Mouse (Mus musculus): Measurements from ENCODE around the gene Mapt. TPM values are rescaled to one million over a fixed set of nuclear protein-coding genes. Genes with fewer than 3 reads are reported as not detected.
"Not testable (repeated sequence)": the region's sequence is repeated elsewhere in the genome, so short reads cannot be mapped to it uniquely, and the experiment has no call there.

Mapt gene
- polyA plus RNA-seq, 1 experiment from 2014 or later: 0.24 TPM

DNA sequence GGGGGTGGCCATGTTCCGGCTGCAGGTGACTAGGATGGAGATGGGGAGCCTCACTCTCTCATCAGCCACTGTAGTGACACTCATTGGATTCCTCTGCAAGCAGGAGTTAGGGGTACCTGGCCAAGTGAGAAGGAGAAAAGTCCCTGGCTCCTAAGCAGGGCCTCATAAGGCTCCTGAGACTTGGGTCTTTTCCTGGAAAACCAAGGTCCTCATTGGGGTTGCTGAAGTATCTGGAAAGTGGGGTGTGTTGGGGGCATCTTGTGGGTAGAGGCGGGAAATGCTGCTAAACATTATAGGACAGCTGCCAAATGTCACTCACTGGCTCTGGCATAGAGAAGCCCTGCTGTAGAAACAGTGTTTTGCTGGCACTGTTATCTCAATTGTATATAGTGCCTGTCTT is 4.7 kb downstream of the Mapt start:
- WGBS (ENCODE audit: insufficient replicate concordance): 46% methylated on average over 2 of the region's 2 CpGs
- no peak overlapping the region for H3K4me3 ChIP-seq
- no peak for ATAC-seq
- H3K4me2 ChIP-seq: no peak overlapping the region
- H3K36me3 ChIP-seq: no peaks in the 10 kb centered on the region
- H3K27ac ChIP-seq: no peak overlapping the region
- no peak overlapping the region for H3K9ac ChIP-seq
- H3K4me1 ChIP-seq: peaks cover 14% of the 10 kb centered on the region
- no peaks in the 10 kb centered on the region for H3K9me3 ChIP-seq (replicated peaks)
- peaks cover 68% of the 10 kb centered on the region for H3K27me3 ChIP-seq (replicated peaks)

DNA sequence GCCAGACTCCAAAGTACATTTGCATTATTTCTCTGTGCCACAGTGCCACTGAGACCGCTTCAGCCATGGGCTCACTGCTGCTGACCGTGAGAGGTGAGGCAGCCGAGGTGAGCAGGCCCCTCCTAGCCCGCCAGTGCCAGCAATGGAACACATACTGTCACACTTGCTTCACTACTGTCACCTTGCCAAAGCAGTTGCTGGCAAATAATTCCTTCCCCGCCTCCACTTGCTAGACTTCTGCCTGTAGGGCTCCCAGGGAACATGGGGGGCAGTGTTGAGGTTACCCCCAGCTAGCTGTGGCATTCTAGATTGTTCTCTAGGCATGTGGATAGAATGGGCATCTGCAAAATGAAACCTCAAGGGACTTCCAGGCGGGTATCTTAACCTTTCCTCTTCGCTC is 6.0 kb downstream of the Mapt start:
- H3K9me3 ChIP-seq (replicated peaks): no peaks in the 10 kb centered on the region
- WGBS (ENCODE audit: insufficient replicate concordance): 52% methylated on average over 7 of the region's 7 CpGs
- H3K9ac ChIP-seq: no peak overlapping the region
- H3K4me1 ChIP-seq: peaks cover 4% of the 10 kb centered on the region
- no peaks in the 10 kb centered on the region for H3K36me3 ChIP-seq
- H3K27me3 ChIP-seq (replicated peaks): peaks cover 55% of the 10 kb centered on the region
- ATAC-seq: no peak
- H3K4me2 ChIP-seq: no peak overlapping the region
- no peak overlapping the region for H3K27ac ChIP-seq
- H3K4me3 ChIP-seq: no peak overlapping the region

DNA sequence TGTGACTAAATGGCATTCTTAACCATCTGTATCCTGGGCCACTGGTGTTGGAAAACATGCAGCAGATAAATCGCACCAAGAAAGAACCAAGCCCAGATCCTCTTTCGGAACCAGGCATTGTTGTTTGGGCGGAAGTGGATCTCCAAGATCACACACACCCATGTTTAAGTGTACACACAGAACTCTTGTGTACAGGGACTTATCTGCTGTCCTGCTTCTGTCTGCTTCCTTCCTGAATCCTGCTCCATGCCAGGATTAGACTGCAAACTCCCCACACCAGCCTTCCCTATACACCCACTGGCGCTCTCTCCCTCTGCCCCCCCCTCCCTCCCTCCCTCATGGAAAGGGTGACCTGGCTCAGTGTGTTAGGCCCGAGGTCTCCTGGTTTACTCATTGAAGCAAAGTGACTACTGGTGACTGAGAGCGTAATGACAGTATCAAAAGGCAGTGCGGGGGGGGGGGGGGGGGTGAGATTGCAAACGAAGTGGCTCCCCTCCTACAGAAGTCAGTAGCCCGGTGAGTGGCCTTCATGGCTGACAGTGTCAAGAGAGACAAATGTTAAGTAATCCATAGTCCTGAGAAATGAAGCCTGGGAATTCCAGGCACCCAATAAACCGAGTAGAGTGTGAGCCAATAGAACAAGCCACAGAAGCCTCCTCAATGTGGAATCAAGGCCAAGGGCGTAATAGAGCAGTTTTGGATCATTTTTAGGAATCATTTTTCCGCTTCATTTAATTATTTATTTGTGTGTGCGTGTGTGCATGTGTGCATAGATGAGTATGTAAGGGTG is 7.0 kb downstream of the Mapt start:
- no peaks in the 10 kb centered on the region for H3K4me1 ChIP-seq
- WGBS (ENCODE audit: insufficient replicate concordance): 53% methylated on average over 12 of the region's 13 CpGs
- no peak overlapping the region for H3K9ac ChIP-seq
- H3K27me3 ChIP-seq (replicated peaks): peaks cover 46% of the 10 kb centered on the region
- no peak for ATAC-seq
- no peaks in the 10 kb centered on the region for H3K9me3 ChIP-seq (replicated peaks)
- H3K36me3 ChIP-seq: no peaks in the 10 kb centered on the region
- no peak overlapping the region for H3K4me2 ChIP-seq
- H3K27ac ChIP-seq: no peak overlapping the region
- no peak overlapping the region for H3K4me3 ChIP-seq

DNA sequence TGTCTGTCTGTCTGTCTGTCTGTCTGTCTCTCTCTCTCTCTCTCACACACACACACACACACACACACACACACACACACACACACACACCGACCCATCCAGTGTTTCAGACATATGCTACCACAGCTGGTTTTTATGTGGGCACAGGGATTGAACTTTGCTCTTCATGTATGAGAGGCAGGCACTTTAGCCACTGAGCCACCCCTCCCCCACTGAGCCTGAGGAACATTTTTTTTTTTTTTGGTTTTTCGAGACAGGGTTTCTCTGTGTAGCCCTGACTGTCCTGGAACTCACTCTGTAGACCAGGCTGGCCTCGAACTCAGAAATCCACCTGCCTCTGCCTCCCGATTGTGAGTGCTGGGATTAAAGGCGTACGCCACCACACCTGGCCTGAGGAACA is 14.3 kb downstream of the Mapt start:
- H3K4me3 ChIP-seq; H3K4me1 ChIP-seq; H3K27me3 ChIP-seq (replicated peaks); H3K36me3 ChIP-seq; H3K4me2 ChIP-seq; H3K9ac ChIP-seq; H3K27ac ChIP-seq; ATAC-seq; H3K9me3 ChIP-seq (replicated peaks): not testable (repeated sequence)
- WGBS (ENCODE audit: insufficient replicate concordance): 68% methylated on average over 6 of the region's 6 CpGs

DNA sequence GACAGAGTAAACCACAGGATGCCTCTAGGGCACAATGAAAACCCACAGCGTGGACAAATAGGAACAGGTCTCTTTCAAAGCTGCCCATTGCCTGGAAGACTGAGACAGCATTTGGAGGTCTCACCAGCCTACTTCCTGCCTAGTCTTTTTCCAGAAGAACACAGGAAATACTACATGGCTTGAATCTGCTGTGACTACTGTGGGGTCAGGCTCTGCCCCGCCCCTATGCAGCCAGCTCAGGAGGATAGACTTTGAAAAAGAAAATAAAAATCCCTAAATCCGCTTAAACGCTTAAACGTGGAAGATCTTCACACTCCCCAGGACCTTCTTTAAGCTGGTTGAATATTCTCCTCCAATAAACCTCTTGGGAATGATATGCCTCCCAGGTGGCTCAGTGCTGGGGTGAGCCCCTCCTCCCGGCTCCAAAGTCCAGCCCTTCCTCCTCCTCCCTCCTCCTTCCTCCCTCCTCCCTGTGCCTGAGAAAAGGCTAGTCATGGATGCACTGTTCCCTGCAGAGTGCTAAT is 15.0 kb downstream of the Mapt start:
- Histone ChIP-seq H3K36me3 (no peaks in the 10 kb centered on the region), H3K4me3 (no peak overlapping the region), H3K27ac (no peak overlapping the region), H3K4me2 (no peak overlapping the region), H3K9me3 (replicated peaks) (no peaks in the 10 kb centered on the region), H3K27me3 (replicated peaks) (0 out of 2 replicates have a peak, but pooled peaks cover 7% of the 10 kb centered on the region), H3K4me1 (peaks cover 5% of the 10 kb centered on the region; the same call in 1 of the 2 replicates), H3K9ac (no peak overlapping the region)
- ATAC-seq: 0 out of 2 replicates have a peak, but pooled peaks have one; percentile 40
- 18% methylated on average over 6 of the region's 6 CpGs for WGBS (ENCODE audit: insufficient replicate concordance)

DNA sequence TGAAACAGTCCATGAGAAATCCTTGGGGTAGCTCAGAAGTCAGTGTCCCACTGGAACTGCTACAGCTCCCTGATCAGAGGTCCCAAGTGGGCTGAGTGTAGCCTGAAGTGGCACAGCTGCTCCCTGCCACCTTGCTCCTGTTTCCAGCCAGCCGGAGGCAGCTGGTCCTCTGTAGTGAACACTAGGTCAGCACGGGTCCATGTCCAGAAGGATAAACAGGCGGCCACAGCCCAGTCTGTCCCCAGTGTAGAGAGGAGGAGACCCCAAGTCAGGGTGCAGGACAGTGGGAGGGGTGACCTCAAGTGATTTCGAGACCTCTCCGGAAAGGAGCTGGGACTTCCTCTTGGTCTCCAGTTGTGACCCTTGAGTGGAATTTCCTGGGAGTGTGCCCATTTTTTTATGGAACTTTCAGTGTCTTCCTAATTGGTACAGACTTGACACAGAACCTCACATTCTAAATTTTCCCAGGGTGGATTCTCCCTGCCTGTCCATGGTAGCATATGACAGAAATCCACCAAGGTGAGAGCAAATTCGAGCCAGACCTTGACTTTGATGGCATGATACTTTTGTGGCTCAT is 16.0 kb downstream of the Mapt start:
- no peak overlapping the region for H3K4me2 ChIP-seq
- peaks cover 5% of the 10 kb centered on the region; the same call in 1 of the 2 replicates for H3K4me1 ChIP-seq
- H3K27ac ChIP-seq: no peak overlapping the region
- no peak overlapping the region for H3K9ac ChIP-seq
- 0 out of 2 replicates have a peak, but pooled peaks cover 7% of the 10 kb centered on the region for H3K27me3 ChIP-seq (replicated peaks)
- 51% methylated on average over 6 of the region's 6 CpGs for WGBS (ENCODE audit: insufficient replicate concordance)
- H3K4me3 ChIP-seq: no peak overlapping the region
- H3K9me3 ChIP-seq (replicated peaks): no peaks in the 10 kb centered on the region
- no peaks in the 10 kb centered on the region for H3K36me3 ChIP-seq
- ATAC-seq: no peak

DNA sequence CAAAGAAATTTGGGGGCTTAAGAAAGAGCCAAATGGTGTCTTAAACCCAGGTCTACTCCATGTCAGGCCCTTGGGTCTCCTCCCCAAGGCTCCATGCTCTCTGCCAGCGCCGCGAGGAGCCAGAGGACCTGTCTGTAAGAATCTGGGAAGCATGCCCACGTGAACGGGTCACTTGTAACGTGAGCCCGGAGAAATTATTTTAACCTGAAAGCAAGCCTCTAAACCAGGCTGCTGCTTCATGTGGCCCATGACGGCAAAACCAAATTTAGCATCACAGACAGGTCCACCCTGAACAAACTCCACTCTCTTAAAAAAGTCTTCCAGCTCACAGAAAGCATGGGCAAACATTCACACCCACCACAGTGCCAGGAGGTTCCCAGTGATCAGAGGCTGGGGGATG is 18.2 kb downstream of the Mapt start:
- no peak overlapping the region for H3K4me3 ChIP-seq
- H3K9ac ChIP-seq: no peak overlapping the region
- 71% methylated on average over 8 of the region's 8 CpGs for WGBS (ENCODE audit: insufficient replicate concordance)
- H3K4me2 ChIP-seq: no peak overlapping the region
- no peak for ATAC-seq
- H3K27ac ChIP-seq: no peak overlapping the region
- H3K36me3 ChIP-seq: no peaks in the 10 kb centered on the region
- H3K4me1 ChIP-seq: peaks cover 5% of the 10 kb centered on the region; the same call in 1 of the 2 replicates
- H3K9me3 ChIP-seq (replicated peaks): no peaks in the 10 kb centered on the region
- H3K27me3 ChIP-seq (replicated peaks): 0 out of 2 replicates have a peak, but pooled peaks cover 3% of the 10 kb centered on the region

DNA sequence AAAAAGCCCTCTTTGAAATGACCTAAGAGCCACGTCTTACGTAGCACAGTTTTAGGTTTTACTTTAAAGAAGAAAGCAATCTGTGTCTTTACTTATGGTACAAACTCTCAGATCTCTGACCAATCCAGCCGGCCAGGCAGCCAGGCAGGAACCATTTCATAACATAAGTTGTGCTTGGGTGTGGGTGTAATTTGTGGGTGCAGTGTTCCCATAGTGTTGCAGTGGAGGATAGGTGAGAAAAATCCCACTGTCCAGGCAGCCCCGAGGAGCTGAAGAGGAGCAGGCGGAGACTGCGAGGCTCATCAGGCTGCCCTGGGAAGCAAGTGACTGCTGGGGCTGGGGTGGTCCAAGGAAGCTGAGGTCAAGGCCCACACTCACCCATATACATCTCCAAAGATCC is 19.9 kb downstream of the Mapt start:
- Histone ChIP-seq H3K9me3 (replicated peaks) (no peaks in the 10 kb centered on the region), H3K4me1 (peaks cover 4% of the 10 kb centered on the region; the same call in 1 of the 2 replicates), H3K36me3 (no peaks in the 10 kb centered on the region), H3K27me3 (replicated peaks) (0 out of 2 replicates have a peak, but pooled peaks cover 3% of the 10 kb centered on the region), H3K4me3 (no peak overlapping the region), H3K4me2 (no peak overlapping the region), H3K27ac (no peak overlapping the region), H3K9ac (no peak overlapping the region)
- 70% methylated on average over 6 of the region's 6 CpGs for WGBS (ENCODE audit: insufficient replicate concordance)
- ATAC-seq: no peak

DNA sequence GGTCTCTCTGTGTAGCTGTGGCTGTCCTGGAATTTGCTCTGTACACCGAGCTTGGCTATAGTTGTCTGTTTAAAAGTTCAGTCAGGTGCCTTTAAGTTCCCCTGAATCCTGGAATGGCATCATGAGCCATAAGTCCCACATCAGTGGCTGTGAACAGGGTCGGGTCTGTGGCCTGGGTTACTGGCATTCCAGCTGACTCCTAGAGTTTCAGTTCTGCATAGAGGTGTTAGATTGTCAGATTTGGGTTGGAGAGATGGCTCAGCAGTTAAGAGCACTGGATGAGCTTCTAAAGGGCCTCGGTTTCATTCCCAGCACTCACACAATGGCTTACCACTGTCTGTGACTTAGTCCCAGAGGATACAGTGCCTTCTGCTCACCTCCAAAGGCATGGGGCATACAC is 20.9 kb downstream of the Mapt start:
- Histone ChIP-seq H3K27ac (no peak overlapping the region), H3K9ac (no peak overlapping the region), H3K27me3 (replicated peaks) (0 out of 2 replicates have a peak, but pooled peaks cover 3% of the 10 kb centered on the region), H3K4me1 (no peaks in the 10 kb centered on the region), H3K4me2 (no peak overlapping the region), H3K36me3 (no peaks in the 10 kb centered on the region), H3K4me3 (no peak overlapping the region), H3K9me3 (replicated peaks) (no peaks in the 10 kb centered on the region)
- 47% methylated on average over 3 of the region's 3 CpGs for WGBS (ENCODE audit: insufficient replicate concordance)
- ATAC-seq: no peak

DNA sequence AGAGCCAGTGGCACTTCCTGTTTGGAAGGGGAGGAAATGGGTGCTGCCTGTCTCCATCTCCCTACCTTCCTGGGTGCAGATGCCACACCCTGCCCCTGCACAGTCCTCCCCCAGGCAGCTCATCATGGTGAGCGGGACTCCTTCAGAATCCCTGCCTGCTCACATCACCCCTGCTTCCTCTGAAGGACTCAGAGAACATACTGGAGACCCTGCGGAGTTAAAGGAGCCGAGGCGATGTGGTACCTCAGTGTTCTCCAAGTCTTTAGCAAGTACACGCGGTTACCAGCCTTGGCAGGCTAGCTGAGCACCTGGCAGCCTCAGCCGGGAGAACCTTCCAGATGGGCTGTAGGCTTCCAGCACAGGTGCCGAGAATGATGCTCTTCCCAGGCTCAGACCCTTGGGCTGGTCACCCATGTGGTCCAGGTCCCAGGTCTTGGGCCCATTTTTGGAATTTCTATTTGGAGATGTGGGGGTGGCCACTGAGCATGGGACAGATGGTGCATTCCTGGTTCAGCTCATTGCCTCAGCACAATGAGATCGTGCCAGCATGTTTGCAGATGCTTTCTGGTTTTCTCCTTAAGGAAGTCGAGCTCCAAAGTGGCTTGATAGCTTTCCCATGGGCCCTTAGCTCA is 23.3 kb downstream of the Mapt start:
- H3K4me1 ChIP-seq: no peaks in the 10 kb centered on the region
- H3K27ac ChIP-seq: no peak overlapping the region
- no peak overlapping the region for H3K4me3 ChIP-seq
- H3K9me3 ChIP-seq (replicated peaks): no peaks in the 10 kb centered on the region
- H3K4me2 ChIP-seq: no peak overlapping the region
- H3K27me3 ChIP-seq (replicated peaks): no peaks in the 10 kb centered on the region; the same call in 1 of the 2 replicates
- H3K9ac ChIP-seq: no peak overlapping the region
- 66% methylated on average over 10 of the region's 10 CpGs for WGBS (ENCODE audit: insufficient replicate concordance)
- no peaks in the 10 kb centered on the region for H3K36me3 ChIP-seq
- ATAC-seq: no peak

DNA sequence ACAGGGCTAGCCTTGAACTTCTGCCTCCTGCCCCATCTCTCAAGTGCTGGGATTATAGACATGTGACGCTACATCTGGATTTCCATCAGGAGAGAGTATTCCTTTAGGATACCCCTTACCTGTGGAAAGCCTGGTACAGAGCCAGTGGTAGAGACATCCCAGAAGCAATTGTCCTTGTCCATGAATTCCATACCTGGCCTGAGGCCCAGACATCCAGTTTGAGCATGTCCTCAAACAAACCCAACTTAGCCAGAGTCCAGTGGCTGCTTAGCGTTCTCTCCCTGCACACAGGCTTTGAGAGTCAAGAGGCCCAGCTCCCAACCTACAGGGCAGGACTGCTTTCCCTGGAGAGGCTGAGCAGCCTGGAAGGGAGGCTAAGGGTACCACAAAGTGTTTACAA is 25.0 kb downstream of the Mapt start:
- 72% methylated on average over 2 of the region's 2 CpGs for WGBS (ENCODE audit: insufficient replicate concordance)
- no peak for ATAC-seq

DNA sequence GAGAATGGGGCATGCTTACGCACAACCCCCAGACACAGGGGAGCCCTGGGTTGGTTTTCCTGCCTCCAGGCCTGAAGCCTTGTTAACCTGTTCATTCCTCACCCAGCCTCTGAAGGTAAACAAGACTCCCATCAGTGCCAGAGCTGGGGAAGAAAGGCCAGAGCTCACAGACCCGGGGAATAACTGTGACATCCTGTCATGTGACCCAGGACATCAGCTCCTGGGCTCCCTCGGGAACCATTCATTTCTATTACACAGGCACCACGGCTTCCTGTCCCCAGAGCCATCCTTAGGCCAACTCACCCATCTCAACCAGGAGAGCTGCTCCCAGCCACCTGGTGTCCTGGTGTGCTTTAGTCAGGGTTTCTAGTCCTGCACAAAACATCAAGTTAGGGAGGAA is 27.8 kb downstream of the Mapt start:
- no peak for ATAC-seq
- Histone ChIP-seq H3K4me2 (no peak overlapping the region), H3K27ac (no peak overlapping the region), H3K9me3 (replicated peaks) (no peaks in the 10 kb centered on the region), H3K4me1 (no peaks in the 10 kb centered on the region), H3K9ac (no peak overlapping the region), H3K36me3 (no peaks in the 10 kb centered on the region), H3K4me3 (no peak overlapping the region), H3K27me3 (replicated peaks) (no peaks in the 10 kb centered on the region; the same call in 1 of the 2 replicates)
- WGBS (ENCODE audit: insufficient replicate concordance): 44% methylated on average over 4 of the region's 4 CpGs

More for the DNA sequence above, 25.0 kb downstream of the Mapt start:
- no peaks in the 10 kb centered on the region; the same call in 1 of the 2 replicates for H3K27me3 ChIP-seq (replicated peaks)
- no peaks in the 10 kb centered on the region for H3K4me1 ChIP-seq
- no peak overlapping the region for H3K27ac ChIP-seq
- no peaks in the 10 kb centered on the region for H3K9me3 ChIP-seq (replicated peaks)
- H3K4me3 ChIP-seq: no peak overlapping the region
- H3K9ac ChIP-seq: no peak overlapping the region
- H3K36me3 ChIP-seq: no peaks in the 10 kb centered on the region
- H3K4me2 ChIP-seq: no peak overlapping the region
